Mouse (Mus musculus) midbrain, embryonic 16.5 days (tissue): ENCODE results near the gene Gclc. TPM values are rescaled to one million over a fixed set of nuclear protein-coding genes. Genes with fewer than 3 reads are reported as not detected.
"Not testable (repeated sequence)": the region's sequence is repeated elsewhere in the genome, so short reads cannot be mapped to it uniquely, and the experiment has no call there.

Experiments
- ATAC-seq: fragments of 200-750 bp; cut with Nextera tagmentation; 2 replicates; pipeline ENCODE4 v1.8.0; 2017; ENCODE audit warnings: moderate TSS enrichment
- H3K27ac ChIP-seq: fragments of 300-500 bp; sonication (generic); 2 replicates; pipeline ENCODE4 v1.5.1; 2014; ENCODE audit warnings: mild to moderate bottlenecking, low read length, mixed read lengths
- H3K27me3 ChIP-seq: fragments of 300-500 bp; sonication (generic); 2 replicates; pipeline ENCODE4 v1.6.1; 2014; ENCODE audit warnings: low read depth, low read length, mixed read lengths; ENCODE audit not compliant: control insufficient read depth, insufficient read depth
- H3K36me3 ChIP-seq: fragments of 300-500 bp; sonication (generic); 2 replicates; pipeline ENCODE4 v1.6.1; 2014; ENCODE audit warnings: mild to moderate bottlenecking, low read length, moderate library complexity, mixed read lengths; ENCODE audit not compliant: control insufficient read depth, insufficient read depth
- H3K4me1 ChIP-seq: fragments of 300-500 bp; sonication (generic); 2 replicates; pipeline ENCODE4 v1.6.1; 2014; ENCODE audit warnings: mild to moderate bottlenecking, low read length, mixed read lengths; ENCODE audit not compliant: control insufficient read depth, insufficient read depth
- H3K4me2 ChIP-seq: fragments of 300-500 bp; sonication (generic); 2 replicates; pipeline ENCODE4 v1.6.1; 2014; ENCODE audit warnings: mild to moderate bottlenecking, low read length, mixed read lengths
- H3K4me3 ChIP-seq: fragments of 300-500 bp; sonication (generic); 2 replicates; pipeline ENCODE4 v1.5.1; 2014; ENCODE audit warnings: low read depth, mild to moderate bottlenecking, low read length, moderate library complexity, mixed read lengths
- H3K9ac ChIP-seq: fragments of 300-500 bp; sonication (generic); 2 replicates; pipeline ENCODE4 v1.6.1; 2014; ENCODE audit warnings: low read depth, low read length, mixed read lengths
- H3K9me3 ChIP-seq: fragments of 300-500 bp; sonication (generic); replicated peaks from 2 replicates; pipeline ENCODE4 v1.6.1; 2014; ENCODE audit warnings: mild to moderate bottlenecking, low read length, mixed read lengths; ENCODE audit not compliant: control insufficient read depth, poor library complexity, severe bottlenecking
- WGBS: fragments of 180-500 bp; shearing (Covaris S2); extraction: QIAGEN DNeasy Blood & Tissue Kit; methylation state at CpG from one replicate; pipeline ENCODE4 v1.1.7; 2014; 5-methylcytosine and 5-hydroxymethylcytosine counted together
- polyA plus RNA-seq: library from polyadenylated mRNA; unstranded; fragments of >200 nt; fragmentation: Nextera tagmentation; extraction: Ambion mirVana; gene quantifications from 2 replicates; pipeline ENCODE4 v1.2.1, GENCODE M21; 2015

Gene Gclc
- polyA plus RNA-seq, 1 experiment from 2014 or later: 15.1 TPM

GRCm38 (mm10) chr9:77737298-77738041 is 16.9 kb upstream of the Gclc start:
- no peaks in the 10 kb centered on the region for H3K36me3 ChIP-seq
- no peak overlapping the region for H3K4me2 ChIP-seq
- no peak overlapping the region for H3K27ac ChIP-seq
- no peaks in the 10 kb centered on the region for H3K9me3 ChIP-seq
- no peak for ATAC-seq
- WGBS: 91% methylated on average over 6 of the region's 6 CpGs
- H3K27me3 ChIP-seq: no peaks in the 10 kb centered on the region
- no peak overlapping the region for H3K4me3 ChIP-seq
- no peaks in the 10 kb centered on the region for H3K4me1 ChIP-seq
- no peak overlapping the region for H3K9ac ChIP-seq

DNA sequence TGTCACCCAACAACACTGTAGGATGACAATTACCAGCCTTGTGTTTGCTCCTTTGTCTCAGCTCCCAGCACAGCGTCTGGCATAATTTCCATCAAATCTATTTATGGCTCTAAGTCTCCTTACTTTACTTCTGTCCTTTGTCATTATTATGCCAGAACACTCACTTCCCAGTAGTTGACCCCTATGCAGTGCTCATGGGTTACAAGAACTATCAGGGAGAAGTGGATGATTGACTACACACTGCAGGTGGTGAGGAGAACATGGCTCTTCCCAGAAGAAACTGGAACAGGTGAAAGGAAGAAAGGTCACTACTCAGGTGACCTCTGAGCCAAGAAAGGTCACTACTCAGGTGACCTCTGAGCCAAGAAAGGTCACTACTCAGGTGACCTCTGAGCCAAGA is 12.9 kb upstream of the Gclc start:
- no peaks in the 10 kb centered on the region for H3K27me3 ChIP-seq
- H3K4me3 ChIP-seq: no peak overlapping the region
- H3K9me3 ChIP-seq: no peaks in the 10 kb centered on the region
- no peak for ATAC-seq
- no peaks in the 10 kb centered on the region for H3K4me1 ChIP-seq
- no peaks in the 10 kb centered on the region for H3K36me3 ChIP-seq
- no peak overlapping the region for H3K9ac ChIP-seq
- H3K4me2 ChIP-seq: no peak overlapping the region
- H3K27ac ChIP-seq: no peak overlapping the region
- WGBS: 87% methylated on average over 1 of the region's 1 CpGs

GRCm38 (mm10) chr9:77744798-77745197 is 9.5 kb upstream of the Gclc start:
- 72% methylated on average over 3 of the region's 3 CpGs for WGBS
- Histone ChIP-seq H3K9ac (no peak overlapping the region), H3K4me1 (peaks cover 1% of the 10 kb centered on the region), H3K27ac (no peak overlapping the region), H3K4me2 (no peak overlapping the region), H3K4me3 (no peak overlapping the region), H3K36me3 (no peaks in the 10 kb centered on the region), H3K9me3 (no peaks in the 10 kb centered on the region), H3K27me3 (no peaks in the 10 kb centered on the region)
- ATAC-seq: no peak

GRCm38 (mm10) chr9:77746315-77746714 is 8.0 kb upstream of the Gclc start:
- Histone ChIP-seq H3K27ac (no peak overlapping the region), H3K9ac (no peak overlapping the region), H3K36me3 (no peaks in the 10 kb centered on the region), H3K4me2 (no peak overlapping the region), H3K4me3 (no peak overlapping the region), H3K9me3 (no peaks in the 10 kb centered on the region), H3K27me3 (no peaks in the 10 kb centered on the region), H3K4me1 (peaks cover 7% of the 10 kb centered on the region)
- WGBS: 61% methylated on average over 2 of the region's 2 CpGs
- no peak for ATAC-seq

DNA sequence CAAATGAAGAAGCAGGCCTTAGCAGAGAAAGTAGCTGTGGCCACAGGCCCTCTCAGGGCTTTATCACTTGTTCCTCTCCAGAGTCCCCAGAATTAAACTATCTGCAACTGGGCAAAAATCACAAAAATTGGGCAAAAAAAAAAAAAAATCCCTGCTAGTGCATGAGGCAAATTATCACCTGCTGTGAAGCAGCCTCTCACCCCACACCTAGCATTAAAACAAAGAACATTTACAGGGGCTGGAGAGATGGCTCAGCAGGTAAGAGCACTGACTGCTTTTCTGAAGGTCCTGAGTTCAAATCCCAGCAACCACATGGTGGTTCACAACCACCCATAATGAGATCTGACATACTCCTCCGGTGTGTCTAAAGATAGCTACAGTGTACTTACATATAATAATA is 6.0 kb upstream of the Gclc start:
- not testable (repeated sequence) for H3K27ac ChIP-seq, H3K36me3 ChIP-seq, H3K9ac ChIP-seq, H3K4me2 ChIP-seq, ATAC-seq, H3K4me1 ChIP-seq, H3K9me3 ChIP-seq, H3K27me3 ChIP-seq, H3K4me3 ChIP-seq
- 93% methylated on average over 1 of the region's 1 CpGs for WGBS

DNA sequence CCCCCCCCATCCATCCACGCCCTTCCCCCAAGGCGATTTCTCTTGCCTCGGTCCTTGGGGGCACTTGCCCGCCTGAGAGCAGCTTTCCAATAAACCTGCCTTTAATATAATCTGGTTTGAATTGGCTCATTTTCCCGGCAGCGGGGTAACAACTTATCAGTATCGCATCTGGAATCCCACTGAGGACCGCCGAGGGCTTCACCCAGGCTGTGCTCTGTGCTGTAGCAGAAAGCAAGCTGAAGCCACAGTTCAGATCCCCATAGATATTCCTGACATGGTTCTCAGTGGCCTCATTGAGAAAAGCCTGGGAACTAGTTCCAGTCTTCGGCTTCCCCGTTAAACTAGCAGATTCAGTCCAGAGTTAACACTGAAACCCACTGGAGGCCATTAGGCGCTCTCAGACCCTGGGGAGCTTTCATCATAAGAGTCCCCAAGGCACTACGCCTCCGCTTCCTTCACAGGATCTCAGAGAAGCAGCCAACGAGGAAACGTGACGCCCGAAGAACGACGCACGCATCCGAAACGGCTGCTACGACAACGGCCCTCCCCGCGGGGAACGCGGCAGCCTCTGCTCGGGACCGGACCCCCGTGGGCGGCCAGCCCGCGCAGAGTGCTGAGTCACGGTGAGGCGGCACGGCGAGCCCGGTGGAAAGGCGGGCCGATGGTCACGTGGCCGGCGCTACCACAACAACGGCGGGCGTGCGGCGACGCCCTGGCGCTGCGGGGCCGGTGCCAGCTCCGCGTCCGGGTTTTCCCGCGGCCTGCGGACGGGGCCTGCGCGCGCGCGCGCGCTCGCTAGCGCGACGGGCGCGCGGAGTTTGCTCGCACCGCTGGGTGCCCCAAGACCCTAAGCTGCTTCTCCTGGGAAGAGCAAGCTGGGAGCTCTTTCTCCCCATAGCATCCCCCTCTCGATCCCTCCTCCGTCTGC is 3.9 kb upstream of the Gclc start:
- peaks cover 12% of the 10 kb centered on the region for H3K4me1 ChIP-seq
- H3K9ac ChIP-seq: peak overlapping the region; percentile 73
- peak overlapping the region; percentile 88 for H3K27ac ChIP-seq
- H3K4me2 ChIP-seq: peak overlapping the region; percentile 73
- H3K4me3 ChIP-seq: peak overlapping the region; percentile 73
- H3K36me3 ChIP-seq: no peaks in the 10 kb centered on the region
- peak; percentile 88 for ATAC-seq
- no peaks in the 10 kb centered on the region for H3K9me3 ChIP-seq
- H3K27me3 ChIP-seq: no peaks in the 10 kb centered on the region
- under 1% methylated on average over 75 of the region's 79 CpGs for WGBS

GRCm38 (mm10) chr9:77751091-77751521 is 3.2 kb upstream of the Gclc start:
- H3K27me3 ChIP-seq: no peaks in the 10 kb centered on the region
- no peaks in the 10 kb centered on the region for H3K36me3 ChIP-seq
- H3K4me3 ChIP-seq: peak overlapping the region; percentile 73
- peak; percentile 25 for ATAC-seq
- H3K9ac ChIP-seq: peak overlapping the region; percentile 73
- under 1% methylated on average over 12 of the region's 12 CpGs for WGBS
- H3K4me2 ChIP-seq: peak overlapping the region; percentile 73
- peak overlapping the region; percentile 88 for H3K27ac ChIP-seq
- no peaks in the 10 kb centered on the region for H3K9me3 ChIP-seq
- H3K4me1 ChIP-seq: peaks cover 19% of the 10 kb centered on the region

GRCm38 (mm10) chr9:77754728-77755402 is 530 bp downstream of the Gclc start:
- Histone ChIP-seq H3K27me3 (no peaks in the 10 kb centered on the region), H3K4me1 (peaks cover 24% of the 10 kb centered on the region), H3K9ac (peak overlapping the region; percentile 85), H3K4me3 (peak overlapping the region; percentile 73), H3K27ac (peak overlapping the region; percentile 78), H3K4me2 (peak overlapping the region; percentile 75), H3K9me3 (no peaks in the 10 kb centered on the region), H3K36me3 (no peaks in the 10 kb centered on the region)
- WGBS: 0% methylated on average over 57 of the region's 57 CpGs
- peak; percentile 82 for ATAC-seq
